Mouse (Mus musculus) cerebellum, adult 2 months (tissue): ENCODE measurements at regions not wholly inside any gene's neighbourhood (a gene's known extent, or its start where the extent isn't known, plus 50 kb on each side); places are given as distances from the start of the nearest gene placed in this dataset.

Experiments
- CTCF ChIP-seq: fragments of 200-500 bp; IDR thresholded peaks from 2 replicates; pipeline ENCODE4 v1.5.1; 2011; ENCODE audit warnings: low read depth, mild to moderate bottlenecking, control low read depth, low read length, moderate library complexity, borderline replicate concordance; ENCODE audit not compliant: insufficient read depth
- POLR2A ChIP-seq: fragments of 200-500 bp; IDR thresholded peaks from 2 replicates; pipeline ENCODE4 v1.6.1; 2011; ENCODE audit warnings: low read length, control low read depth, borderline replicate concordance; ENCODE audit not compliant: insufficient read depth

- TF ChIP-seq CTCF (no peak), POLR2A (no peak)
These were observed 212.4 kb upstream of the Ntm start for GRCm38 (mm10) chr9:30175376-30175775.
